Mouse (Mus musculus) CD4-positive, CD25-positive, alpha-beta regulatory T cell, adult 4 months (primary cell): ENCODE measurements around the gene Prrg2. TPM values are rescaled to one million over a fixed set of nuclear protein-coding genes. Genes with fewer than 3 reads are reported as not detected.
"Not testable (repeated sequence)": the region's sequence is repeated elsewhere in the genome, so short reads cannot be mapped to it uniquely, and the experiment has no call there.

ENCODE experiments used
- ATAC-seq: one replicate; pipeline ENCODE4 v1.8.0; 2017
- polyA plus RNA-seq, 2 experiments: library from polyadenylated mRNA; unstranded; fragments of 100-300 nt; shearing (Covaris generic); gene quantifications; one replicate each; pipeline ENCODE4 v1.2.1; 2017

Gene Prrg2
- polyA plus RNA-seq, 2 experiments from 2014 or later = 1.7 to 2.8 TPM

DNA sequence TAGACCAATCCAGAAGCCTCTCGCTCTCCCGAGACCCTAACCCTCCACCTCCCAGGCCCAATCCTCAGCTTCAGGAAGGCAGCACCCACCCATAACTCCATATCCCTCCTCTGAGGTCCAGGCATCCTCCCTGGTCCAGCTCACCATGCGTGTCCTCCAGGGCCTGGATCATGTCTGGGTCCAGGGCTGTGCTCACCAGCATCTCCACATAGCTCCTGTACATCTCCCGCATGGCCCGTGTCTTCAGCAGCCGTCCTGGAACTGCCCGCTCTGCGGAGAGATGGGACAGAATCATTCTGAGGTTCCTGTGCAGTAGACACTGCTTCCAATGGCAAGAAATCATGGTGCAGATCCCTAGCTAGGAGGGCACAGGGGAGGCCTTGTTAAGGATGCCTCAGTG lies 31.6 kb downstream of the Prrg2 start:
- no peak for ATAC-seq

DNA sequence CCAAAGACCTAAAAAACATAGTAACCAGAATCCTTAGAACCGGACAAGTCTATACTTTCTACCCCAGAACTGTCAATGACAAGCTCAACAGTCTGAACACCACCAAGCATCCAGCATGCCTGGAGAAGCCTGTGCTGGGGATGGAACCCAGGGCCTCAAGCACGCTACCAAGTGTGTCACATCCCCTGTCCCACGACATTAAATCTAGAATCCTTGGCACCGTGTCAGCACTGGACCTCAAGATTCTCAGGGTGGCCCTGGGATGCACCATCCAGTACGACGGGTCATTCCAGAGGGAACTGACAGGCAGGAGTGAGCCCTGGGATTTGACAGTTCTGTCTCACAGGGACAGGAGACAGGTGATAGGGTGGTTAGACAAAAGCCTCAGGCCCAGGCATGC lies 32.5 kb downstream of the Prrg2 start:
- no peak for ATAC-seq

DNA sequence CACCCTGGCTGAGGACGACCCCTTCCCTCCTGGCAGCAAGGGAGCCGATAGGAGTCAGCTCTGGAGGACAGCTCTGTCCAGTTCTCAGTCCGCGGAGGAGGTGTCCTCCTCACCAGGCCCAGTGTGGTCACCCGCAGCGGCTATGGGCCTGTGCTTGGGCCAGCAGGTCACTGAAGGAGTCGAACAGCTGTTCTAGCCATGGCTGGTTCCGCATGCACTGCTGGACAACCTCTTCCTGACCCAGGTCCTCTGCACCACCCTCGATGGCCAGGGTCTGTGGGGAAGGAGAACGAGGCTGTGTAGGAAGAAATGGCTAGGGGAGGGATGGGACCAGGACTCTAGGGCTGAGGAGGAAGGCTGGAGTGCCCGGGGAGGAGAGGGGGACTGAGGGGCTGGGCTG lies 34.1 kb downstream of the Prrg2 start:
- no peak for ATAC-seq

DNA sequence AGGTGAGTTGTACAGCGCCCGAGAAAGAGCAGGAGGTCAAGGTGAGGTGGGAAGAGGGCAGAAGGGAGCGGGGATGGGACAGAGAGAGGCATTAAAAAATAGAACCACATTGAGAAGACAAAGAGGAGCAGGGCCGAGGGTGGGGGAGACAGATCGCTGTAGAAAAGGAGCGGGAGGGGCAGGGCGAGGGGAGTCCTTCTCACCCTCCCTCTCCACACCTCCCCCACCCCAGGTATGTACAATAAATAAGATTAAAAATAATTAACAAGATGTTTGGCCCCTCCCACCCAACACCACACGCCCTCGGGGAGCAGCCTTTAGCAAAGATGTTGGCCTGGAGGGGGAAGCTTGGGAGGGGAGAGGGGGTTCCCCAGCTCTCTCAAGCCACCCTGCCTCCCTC lies 34.7 kb downstream of the Prrg2 start:
- ATAC-seq = no peak

DNA sequence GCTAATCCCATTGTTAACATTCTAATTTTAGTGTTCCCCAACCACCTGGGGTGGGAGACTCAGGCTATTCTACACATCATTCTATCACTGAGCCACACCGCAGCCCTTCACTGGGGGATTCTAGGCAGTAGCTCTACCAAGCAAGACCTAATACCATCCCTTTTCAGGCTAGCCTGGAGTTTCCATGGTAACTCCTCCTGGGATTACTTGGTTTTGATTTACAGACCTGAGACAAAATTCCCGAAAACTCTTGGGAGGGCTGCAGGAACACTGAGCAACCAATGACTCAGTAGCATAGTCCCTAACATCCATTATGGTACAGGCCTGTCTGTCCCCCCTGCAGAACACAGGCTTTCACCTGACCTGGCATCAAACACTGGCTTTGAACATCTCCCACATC lies 36.2 kb downstream of the Prrg2 start:
- no peak for ATAC-seq

DNA sequence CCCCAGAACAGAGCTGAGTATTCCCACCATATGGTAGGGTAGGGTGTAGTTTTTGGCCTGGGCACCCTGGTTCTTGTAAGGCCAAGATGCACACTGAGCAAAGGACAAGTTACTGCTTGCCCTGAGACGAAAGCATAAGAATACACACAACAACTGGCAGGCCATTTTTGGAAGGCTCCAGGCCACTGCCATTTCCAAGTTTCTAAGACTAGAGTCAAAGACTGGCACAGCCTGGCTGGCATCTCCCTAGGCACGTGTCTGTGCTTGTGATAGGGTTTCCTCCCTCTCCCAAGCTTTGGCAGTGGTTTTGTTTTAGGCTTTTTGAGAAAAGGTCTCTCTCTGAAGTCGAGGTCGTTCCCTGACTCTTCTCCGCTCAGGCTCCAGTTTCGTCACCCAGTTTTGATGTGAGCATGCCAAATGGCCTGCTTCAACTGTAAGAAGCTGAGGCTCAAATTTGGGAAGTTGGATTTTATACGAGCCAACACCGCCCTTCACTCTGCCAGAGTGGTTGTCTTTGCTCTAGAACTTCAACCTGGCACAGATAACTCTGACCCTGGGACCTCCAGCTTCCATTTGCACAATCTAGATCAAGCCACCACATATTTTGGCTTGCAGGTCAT lies 36.8 kb downstream of the Prrg2 start:
- ATAC-seq = no peak

DNA sequence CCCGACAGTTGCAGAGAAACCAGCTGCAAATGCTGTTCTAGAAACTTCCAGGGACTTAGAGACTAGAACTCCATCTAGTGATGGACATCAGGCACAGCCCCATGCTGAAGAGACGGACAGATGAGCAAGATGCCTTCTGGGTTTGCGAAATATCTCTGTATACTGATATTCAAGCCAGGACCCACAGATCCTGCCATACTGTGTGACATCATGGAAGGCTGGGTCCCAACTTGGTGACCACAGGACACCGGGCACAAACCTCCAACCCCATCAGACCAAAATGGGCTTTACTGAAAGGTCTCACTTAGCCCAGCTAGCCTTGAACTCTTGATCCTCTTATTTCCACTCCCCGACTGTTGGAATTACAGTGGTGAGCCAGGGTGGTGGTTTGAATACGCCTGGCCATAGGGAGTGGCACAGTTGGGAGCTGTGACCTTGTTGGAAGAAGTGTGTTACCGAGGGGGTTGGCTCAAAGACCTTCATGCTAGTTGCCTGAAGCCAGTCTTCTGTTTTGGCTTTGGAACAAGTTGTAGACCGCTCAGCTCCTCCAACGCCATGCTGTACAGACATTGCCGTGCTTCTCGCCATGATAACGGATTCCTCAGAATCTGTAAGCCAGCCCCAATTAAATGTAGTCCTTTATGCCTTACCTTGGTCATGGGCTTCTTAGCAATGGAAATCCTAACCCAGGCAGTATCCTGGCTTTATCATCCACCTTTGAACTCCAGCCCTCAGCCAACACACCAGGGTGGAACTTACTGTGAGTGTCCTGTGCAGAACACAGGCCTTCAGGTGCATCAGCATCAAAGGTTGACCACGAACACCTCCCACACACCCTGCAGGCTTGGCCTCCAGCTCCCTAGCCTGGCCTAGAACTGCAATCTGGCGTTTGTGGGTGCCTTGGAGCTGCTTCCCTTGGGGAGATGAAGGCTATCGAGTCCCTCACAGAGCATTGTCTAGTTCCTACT lies 37.9 kb downstream of the Prrg2 start:
- peak; percentile 28 for ATAC-seq

DNA sequence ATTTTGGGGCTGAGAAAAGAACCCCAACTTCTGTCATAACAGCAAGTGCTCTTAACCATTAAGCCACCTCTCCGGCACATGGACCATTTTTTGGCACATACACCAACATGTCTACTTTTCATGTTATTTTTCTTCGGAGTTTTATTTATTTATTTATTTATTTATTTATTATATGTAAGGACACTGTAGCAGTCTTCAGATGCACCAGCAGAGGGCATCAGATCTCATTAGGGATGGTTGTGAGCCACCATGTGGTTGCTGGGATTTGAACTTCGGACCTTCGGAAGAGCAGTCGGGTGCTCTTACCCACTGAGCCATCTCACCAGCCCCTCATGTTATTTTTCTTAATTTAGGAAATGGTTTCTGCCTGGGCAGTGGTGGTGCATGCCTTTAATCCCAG lies 38.8 kb downstream of the Prrg2 start:
- not testable (repeated sequence) for ATAC-seq

DNA sequence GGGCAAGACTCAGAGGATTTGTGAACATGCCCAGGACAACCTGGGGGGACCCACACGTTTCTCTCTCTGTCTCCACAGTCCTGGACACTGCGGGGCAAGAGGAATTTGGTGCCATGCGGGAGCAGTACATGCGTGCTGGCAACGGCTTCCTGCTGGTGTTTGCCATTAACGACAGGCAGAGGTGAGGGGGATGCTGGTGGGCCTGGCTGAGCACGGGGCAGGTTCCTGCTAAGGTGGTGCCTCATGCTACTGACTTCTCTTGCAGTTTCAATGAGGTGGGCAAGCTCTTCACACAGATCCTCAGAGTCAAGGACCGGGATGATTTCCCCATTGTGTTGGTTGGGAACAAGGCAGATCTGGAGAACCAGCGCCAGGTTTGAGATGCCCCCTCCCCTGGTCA lies 42.3 kb downstream of the Prrg2 start:
- no peak for ATAC-seq

DNA sequence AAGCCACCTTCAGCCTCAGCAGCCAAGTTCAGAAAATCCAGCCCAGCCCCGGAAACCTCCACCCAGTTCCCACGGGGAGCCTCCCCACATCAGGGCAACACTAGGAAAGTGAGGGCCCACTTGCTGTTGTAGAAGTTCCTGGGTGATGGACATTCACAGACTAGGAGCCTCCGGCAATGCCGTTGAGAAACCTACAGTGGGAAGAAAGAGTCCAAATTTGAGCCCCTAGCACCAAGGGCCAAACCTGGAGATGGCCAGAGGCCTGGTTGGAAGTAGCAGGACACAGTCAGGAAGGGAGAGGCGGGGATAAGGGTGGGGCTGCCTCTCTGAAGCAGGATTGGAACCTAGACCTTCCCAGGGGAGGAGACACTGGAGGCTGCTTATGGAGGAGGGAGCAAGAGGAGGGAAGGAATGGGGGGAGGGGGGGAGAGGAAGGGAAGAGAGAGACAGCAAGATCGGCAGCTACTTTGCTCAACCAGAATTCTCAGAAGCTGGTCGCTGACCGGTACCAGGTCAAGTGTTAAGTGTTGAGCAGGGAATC lies 43.4 kb downstream of the Prrg2 start:
- no peak for ATAC-seq

DNA sequence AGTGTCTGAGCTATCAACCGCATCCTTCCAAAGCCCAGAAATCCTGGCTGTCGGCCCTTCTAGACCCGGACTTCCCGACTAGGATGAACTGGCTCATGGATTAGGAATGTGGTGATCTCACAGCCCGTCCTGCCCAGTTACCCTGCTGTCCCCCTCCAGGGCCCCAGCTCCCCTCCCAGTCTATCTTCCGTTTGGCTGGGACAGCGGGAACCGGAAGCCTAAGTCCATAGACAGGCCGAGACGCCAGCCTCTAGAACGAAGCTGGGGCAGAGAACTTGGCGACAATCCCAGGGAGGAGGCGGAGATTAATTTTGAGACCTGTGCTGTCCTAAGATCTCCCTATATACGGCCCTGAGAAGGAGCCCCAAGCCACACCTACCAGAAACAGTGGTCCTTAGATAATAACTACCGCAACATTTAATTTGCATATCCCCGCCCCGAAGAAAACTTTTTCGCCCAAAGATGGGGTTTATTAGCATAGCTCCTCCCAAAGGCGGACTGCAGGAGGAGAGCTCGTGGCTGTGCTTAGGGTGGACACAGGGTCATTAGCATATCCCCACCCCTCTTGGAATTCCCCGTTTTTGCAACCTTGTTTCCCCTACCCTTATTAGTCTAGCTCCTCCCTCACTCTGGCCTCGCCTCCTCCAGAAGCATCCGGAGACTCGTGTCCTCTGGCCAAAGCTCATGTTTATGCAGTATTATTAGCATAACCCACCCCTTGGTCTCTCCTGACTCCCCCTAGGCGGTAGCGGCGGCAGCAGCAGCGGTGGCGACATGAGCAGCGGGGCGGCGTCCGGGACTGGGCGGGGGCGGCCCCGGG lies 45.0 kb downstream of the Prrg2 start, which contains the start of gene Rras:
Gene Rras, plus strand, starts transcription at position 720 of the 820 bp plus-strand sequence.
- peak; percentile 86 for ATAC-seq

DNA sequence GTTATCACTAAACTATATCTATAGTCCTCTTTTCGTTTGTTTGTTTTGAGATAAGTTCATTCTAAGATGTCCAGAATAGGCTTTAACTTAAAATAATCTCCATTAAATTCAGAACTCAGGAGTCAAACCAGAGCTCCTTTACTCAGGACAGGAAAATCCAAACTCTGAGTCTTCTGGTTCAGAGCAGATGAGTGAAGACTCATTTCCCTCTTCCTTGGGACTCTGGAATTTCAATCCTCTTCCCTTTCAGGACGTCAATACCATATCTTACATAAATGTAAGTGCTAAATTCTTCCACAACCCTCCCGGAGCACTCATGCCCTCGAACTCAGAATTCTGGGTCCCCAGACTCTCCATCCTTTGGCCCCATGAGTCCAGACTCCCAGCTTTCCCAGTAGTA lies 45.7 kb downstream of the Prrg2 start:
- no peak for ATAC-seq

DNA sequence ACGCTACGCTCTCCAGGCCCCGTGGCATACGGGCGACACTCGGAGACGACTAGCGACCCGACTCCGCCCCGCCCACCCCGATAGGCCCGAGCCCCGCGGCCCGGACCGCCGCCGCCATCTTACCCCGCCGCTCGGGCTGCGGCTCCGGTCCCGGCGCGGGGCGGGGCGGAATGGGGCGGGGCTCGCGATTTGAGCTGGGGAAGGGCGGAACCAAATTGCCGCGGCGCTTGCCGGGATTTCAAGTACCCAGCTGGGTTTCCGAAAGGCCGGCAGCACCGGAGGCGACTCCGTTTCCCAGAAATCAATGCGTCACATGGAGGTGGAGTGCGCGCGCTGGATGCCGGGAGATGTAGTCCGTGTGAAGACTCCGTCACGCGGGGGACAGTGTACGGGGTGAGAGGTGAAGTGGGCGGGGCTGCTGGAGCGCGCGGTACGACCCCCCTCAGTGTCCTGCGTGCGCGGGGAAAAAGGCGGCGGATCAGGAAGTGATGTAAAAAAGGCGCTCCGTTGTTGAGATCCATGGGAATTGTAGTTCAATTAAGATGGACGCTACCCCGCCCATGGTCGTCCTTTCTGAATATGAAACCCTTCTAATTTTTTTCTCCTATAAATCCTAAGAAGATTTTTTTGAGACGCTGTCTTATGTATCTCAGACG lies 46.4 kb downstream of the Prrg2 start, which contains the start of gene Scaf1:
Gene Scaf1, minus strand, starts transcription at position 407 of the 656 bp plus-strand sequence.
- peak; percentile 76 for ATAC-seq

DNA sequence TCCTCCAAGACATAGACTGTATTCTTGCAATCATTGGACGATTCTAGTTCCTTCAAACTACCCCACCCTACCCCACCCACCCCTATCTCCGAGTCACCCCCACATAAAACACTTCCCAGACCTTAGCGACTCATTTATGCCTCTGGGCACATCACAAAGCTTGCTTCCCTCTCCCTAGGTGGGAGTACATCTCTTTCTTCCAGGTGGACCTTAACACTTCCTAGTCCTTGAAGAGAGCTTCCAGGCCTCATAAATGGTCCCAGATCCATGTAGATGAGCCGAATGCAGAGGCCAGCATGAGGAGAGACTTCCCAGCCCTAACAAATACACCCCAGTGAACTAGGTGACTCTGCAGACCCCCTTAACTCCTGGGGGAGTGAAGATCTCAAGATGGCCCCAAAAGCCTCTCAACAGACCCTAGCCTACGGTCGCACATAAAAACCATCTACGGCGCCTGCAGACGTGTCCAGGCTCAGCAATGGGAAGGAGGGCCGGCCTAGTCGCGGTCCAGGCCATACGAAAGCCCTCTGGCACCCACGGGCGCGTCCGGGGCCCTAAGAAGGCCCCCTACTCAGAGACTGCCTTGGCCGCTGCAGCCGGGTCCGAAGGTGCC lies 47.0 kb downstream of the Prrg2 start:
- no peak for ATAC-seq

DNA sequence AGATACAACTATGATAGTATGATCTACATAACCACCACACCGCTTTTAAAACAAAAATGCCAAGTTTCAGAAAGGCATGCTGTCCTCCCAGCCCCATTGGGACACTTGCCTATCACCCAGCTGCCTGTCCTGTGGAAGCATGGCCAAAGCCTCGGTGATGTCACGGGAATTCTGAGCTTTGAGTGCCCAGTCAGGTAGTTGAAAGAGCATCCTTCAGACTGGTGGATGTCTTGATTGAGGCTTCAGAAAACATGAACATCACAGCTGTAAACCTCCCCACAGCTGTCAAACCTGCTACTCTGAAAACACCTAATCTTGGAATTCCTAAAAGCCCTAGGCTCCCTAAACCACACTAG lies 48.4 kb downstream of the Prrg2 start:
- ATAC-seq = no peak

DNA sequence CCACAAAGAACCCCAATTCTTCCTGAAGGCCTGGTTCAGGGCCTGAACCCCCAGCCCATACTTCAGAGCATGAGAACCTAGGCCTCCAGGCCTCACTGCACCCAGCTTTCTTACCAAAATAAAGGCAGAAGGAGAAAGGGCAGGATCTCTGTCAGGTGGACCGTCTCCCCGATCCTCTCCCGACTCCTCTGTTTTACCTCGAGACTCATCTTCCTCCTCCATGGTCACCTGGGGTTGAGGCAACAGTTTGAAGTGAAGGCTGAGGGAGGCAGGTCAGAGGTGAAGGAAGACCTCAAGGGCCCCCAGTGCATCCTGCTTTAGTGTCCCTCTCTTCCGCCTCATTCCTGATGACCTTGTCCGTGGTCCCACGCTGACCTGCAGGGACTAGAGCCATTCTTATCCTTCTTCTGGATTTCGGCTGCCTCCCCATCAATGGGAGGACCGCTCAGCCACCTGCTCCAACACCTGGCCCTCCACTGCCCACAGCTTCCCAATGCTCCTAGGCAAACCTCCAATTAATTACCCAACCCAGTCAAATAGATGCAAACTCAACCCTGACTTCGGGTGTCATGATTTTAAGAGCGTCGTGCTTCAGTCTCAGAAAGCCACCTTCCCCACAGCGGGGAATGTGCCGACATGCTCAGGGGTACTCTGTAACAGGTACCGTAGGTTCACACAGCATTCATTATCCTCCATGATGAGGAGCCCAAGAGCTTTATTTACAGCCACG lies 48.9 kb downstream of the Prrg2 start:
- no peak for ATAC-seq

DNA sequence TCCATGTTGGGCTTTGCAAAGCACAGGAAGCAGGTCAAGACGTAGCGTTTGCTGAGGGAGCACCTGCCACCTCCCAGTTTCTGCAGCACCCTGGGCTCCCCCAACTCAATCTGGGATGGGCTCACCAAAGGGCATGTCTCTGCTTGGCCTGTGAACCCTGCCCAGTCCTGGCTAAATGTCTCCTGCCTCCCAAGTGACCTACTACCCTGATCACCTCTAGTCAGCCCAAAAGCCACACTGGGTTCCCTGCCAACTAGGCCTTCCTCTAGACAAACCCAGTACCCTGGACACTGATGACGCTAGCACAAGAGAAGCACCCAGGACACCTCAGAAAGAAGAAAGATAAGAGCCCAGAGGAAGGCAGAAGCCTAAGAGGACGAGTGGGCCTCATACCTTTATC lies 49.7 kb downstream of the Prrg2 start:
- no peak for ATAC-seq

DNA sequence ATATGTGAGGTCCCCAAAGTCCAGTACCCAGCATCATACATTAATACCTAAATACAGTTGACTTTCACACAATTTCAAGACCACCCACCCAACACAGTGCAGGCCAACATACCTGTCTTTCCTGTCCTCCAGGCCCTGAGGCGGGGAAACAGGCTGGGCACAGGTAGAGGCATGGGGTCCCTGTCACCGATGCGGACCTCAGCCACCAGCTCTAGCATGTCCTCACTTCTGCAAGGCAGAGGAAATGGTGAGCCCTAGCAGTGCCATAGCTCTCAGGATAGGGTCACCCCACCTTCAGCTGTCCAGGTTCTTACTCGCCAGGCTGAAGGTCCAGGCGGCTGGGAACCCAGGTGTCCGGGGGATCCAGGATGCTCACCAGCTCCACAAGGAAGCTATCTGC lies 50.5 kb downstream of the Prrg2 start:
- no peak for ATAC-seq

DNA sequence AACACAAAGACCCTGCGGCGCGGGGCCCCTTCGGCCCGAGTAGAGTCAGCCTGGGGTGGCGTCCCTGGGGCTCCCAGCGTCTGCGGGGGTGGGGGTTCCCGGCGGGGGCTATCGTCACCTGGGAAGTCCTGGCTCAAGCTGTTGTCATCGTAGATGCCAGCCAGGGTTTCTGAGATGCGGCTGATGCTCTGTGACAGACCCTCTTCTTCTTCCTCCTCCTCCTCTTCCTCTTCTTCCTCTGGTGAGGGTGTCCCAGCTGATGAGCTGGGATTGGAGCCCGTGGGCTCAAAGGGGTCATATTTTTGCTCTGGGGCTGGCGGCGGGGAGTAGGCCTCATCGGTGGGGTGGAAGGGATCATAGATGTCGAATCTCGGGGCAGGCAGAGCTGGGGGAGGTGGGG lies 54.1 kb downstream of the Prrg2 start:
- ATAC-seq = no peak

DNA sequence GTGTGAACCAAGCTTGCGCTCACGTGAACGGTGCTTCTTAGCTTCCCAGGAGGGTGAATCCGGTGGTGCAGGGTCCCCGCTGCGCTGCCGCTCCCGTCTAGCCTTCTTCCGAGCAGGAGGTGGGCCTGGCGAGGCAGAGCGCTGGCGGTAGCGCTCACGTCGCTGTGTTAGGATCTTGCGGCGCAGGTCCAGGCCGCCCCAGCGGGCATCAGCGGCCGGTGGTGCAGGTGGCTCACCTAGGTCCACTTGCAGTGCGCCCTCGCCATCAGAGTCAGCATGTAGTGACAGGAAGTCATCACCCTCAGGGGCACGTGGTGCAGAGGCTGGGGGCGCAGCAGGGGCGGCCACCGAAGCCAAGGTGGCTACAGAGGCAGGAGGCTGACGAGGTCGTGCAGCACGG lies 54.6 kb downstream of the Prrg2 start:
- no peak for ATAC-seq

DNA sequence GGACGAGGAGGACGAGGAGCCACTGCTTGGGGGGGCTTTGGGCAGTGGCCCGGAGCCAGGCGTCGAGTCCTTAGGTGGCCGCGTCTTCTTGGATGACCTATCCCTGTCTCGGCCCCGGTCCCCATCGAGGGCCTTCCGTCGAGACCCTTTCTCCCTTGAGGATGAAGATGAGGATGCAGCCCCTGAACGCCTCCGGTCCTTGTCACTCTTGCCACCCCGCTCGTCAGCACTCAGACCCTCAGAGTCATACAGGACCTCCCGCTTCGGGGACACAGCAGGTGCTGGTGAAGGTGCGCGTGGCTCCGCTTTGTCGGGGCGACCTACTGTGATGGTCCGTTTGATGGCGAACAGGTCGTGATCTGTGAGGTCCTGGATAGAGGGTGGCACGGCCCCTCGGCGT lies 55.3 kb downstream of the Prrg2 start:
- no peak for ATAC-seq
